Mouse (Mus musculus): ENCODE results near the gene Ap5m1.
"Not testable (repeated sequence)": the region's sequence is repeated elsewhere in the genome, so short reads cannot be mapped to it uniquely, and the experiment has no call there.

Ap5m1 gene

DNA sequence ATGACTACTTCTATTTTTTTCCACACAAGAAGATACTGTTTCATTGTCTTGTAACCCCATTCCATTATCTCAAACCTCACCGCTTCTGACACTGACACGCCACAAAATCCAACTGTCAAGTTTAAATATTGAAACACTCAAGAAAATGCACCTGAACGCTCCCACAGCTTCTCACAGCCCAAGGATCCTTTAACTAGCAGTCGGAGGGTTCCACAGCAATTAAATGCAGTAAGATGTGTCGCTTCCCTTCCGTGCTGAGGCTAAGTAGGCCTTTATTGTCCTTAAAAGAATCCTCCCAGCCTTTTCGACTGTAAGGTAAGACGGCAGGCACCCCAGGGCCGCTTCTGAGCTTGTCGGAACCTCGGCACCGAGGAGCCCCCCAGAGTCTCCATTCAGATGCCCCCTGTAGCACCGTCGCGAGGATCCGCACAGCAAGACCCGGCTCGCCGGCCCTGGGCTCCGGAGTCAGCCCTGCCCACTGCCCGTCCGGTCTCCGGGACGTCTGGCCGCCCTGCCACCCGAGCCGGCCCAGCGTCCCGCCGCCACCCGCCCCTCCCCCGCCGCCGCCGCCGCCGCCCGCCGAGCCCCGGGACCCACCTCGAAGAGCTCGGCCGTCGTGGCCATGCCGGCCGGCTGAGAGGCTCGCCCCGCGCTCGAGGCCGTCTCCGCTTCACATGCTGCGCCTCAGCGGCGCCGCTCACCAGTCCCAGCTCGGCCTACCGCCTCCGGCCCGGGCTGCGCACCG, at the start of gene Ap5m1:
Gene Ap5m1 (plus strand): TSS at position 569 of the 745 bp plus-strand sequence.
- DNase-seq (ENCODE audit: extremely low spot score, low spot score): no peak

DNA sequence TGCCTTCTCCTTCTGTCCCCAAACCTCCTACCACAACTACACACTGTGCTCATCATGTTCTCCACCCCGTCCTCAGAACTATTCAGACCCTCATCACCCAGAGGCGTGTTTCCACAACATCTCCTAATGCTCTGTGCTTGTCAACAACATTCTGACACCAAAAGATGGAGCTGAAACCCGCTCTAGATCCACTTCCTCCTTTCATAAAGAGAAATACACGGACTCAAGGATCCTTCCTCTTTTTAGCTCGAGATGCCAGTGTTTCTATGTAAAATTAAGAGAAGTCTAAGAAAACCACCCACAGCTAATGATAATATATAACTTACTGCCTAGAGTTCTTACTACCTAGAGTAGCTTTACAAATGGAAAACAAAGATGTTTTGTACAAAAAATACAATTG, 46.1 kb upstream of the Ap5m1 start:
- no peak for DNase-seq (ENCODE audit: extremely low spot score, low spot score)

- no peak for DNase-seq (ENCODE audit: extremely low spot score, low spot score)
These were observed 38.7 kb upstream of the Ap5m1 start for GRCm38 (mm10) chr14:49027040-49027778.

GRCm38 (mm10) chr14:49027779-49028368, 38.0 kb upstream of the Ap5m1 start:
- DNase-seq (ENCODE audit: extremely low spot score, low spot score): no peak

GRCm38 (mm10) chr14:49028991-49029390, 36.9 kb upstream of the Ap5m1 start:
- DNase-seq (ENCODE audit: extremely low spot score, low spot score): no peak

- DNase-seq (ENCODE audit: extremely low spot score, low spot score): no peak
These were observed 20.3 kb upstream of the Ap5m1 start for GRCm38 (mm10) chr14:49045610-49046009.

GRCm38 (mm10) chr14:49049492-49049891, 16.4 kb upstream of the Ap5m1 start:
- no peak for DNase-seq (ENCODE audit: extremely low spot score, low spot score)

DNA sequence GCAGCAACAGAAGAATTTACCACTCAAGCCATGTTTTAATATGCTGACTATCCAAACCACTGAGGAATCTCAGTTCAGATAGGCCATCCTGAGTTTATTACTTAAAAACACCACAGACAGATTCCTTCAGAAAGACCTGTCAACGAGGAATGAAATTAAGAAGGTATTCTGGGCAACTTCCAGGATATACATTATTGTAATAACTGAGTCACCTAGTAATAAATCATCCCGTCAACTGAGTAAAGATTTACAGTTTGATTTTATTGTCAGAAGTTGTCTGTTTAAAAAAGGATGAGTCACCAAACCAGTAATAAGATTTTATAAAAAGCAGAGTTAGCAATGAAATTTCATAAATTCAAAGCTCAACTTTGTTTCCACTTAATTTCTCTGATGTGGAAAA, 2.1 kb upstream of the Ap5m1 start:
- no peak for DNase-seq (ENCODE audit: extremely low spot score, low spot score)

DNA sequence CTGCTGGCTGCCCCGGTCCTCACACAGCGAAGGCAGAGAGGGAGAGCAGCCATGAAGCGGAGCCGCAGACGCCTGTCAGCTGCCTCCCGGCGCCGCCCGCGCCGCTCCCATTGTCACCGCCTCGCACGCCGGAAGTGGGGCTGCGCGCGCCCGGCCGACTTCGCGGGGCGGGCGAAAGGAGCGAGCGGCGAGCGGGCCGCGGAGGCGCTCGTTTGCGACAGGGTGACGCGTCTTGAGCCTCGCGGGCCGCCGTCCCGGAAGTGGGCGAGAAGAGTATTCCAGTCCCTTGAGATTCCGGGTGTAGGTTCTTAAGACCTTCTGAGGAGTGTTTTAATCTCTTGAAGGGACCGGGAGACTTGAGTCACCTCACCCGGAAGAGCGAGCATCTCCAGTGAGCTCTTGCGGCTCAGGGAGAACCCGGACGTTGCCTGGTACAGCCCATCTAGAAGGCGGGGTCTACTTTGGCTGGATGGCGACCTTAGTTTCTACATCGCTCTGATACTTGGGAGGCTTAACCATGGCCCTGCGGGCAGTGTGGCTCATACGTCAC, 452 bp downstream of the Ap5m1 start, which contains the start of gene Exoc5:
Gene Exoc5 (minus strand): TSS at position 380 of the 550 bp plus-strand sequence.
- peak; percentile 96 for DNase-seq (ENCODE audit: extremely low spot score, low spot score)

DNA sequence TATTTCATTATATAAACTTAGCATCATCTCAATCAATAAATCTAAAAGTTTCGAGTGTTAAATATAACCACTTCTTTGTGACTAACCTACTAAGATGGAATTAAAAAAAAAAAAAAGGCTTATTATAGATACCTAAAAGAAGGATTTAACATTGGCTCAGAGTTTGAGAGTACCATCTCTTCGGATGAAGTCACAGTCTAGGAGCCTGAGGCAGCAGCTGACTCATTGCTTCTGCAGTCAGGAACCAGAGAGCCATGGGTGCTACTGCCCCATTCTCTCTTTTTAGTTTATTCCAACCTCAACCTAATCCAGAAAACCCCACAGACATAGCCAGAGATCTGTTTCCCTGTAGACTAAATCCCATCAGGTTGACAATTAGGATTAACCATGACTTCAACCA, 6.9 kb downstream of the Ap5m1 start:
- DNase-seq (ENCODE audit: extremely low spot score, low spot score): no peak

DNA sequence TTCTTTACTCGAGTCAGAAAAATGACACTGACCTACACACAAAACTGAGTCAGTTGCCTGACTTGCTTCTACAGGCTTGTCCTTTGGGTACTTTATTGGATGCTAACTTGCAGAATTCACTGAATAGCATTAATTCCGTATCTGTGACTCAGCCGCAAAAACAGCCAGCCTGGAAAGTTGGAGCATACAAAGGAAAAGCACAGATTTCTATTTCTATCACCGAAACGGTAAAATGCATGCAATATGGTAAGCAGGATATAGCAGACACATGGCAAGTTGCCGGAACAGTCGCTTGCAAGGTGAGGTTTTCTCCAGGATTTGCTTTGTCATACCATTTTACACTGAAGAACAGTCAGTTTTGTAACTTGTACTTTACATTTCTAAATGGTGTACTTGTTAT, 8.0 kb downstream of the Ap5m1 start:
- no peak for DNase-seq (ENCODE audit: extremely low spot score, low spot score)

DNA sequence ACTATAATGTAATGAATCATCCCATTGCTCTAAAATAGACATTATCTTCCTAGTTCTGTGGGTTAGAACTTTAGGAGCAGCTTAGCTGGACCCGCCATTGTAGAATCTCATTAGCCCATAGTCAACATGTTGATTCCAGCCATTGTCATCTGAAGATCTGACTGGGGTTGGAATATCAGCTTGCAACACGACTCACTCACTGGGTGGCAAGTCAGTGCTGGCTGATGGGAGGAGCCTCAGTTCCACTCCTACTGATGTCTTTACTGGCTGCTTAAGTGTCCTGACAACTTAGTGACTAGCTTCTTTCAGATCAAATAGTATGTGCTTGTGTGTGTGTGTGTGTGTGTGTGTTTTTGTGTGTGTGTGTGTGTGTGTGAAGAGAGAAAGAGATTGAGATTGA, 8.5 kb downstream of the Ap5m1 start:
- no peak for DNase-seq (ENCODE audit: extremely low spot score, low spot score)

DNA sequence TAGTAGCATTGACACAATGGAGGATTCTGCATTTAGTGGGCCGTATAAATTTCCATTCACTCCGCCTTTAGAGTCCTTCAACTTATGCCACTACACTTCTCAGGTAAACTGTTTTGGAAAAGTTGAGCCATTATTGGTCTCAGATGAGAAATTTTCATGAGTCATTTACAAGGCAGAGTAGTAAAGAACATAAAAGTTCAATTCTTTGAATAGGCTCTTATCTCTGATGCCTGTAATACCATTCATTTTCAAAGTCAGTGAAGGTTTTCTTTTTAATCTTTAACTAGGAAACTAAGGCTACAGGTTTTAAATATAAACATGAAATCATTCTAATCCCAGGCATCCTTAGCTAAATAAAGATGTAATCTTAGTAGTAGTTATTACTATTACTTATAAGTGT, 12.9 kb downstream of the Ap5m1 start:
- DNase-seq (ENCODE audit: extremely low spot score, low spot score): no peak

- DNase-seq (ENCODE audit: extremely low spot score, low spot score): no peak
These were observed 20.6 kb downstream of the Ap5m1 start for GRCm38 (mm10) chr14:49086522-49086921.

- no peak for DNase-seq (ENCODE audit: extremely low spot score, low spot score)
These were observed 22.5 kb downstream of the Ap5m1 start for GRCm38 (mm10) chr14:49088155-49089048.

- no peak for DNase-seq (ENCODE audit: extremely low spot score, low spot score)
These were observed 23.7 kb downstream of the Ap5m1 start for GRCm38 (mm10) chr14:49089461-49090058.

GRCm38 (mm10) chr14:49090102-49090501, 24.2 kb downstream of the Ap5m1 start:
- no peak for DNase-seq (ENCODE audit: extremely low spot score, low spot score)

GRCm38 (mm10) chr14:49091277-49091676, 25.4 kb downstream of the Ap5m1 start:
- no peak for DNase-seq (ENCODE audit: extremely low spot score, low spot score)

DNA sequence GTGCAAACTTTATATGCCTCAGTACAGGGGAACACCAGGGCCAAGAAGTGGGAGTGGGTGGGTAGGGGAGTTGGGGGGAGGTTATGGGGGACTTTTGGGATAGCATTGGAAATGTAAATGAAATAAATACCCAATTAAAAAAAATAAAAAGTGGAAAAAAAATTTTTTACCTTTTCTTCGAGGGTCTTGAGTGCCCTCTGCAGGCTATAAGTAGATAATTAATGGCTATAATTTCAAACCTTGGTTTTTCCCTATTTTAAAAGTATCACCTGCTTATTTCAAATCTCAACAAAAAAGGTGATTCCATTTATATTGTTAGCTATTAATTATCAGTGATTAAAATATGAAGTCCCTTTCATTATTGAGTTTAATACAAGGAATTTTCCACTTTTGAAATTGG, 25.9 kb downstream of the Ap5m1 start:
- not testable (repeated sequence) for DNase-seq (ENCODE audit: extremely low spot score, low spot score)

DNA sequence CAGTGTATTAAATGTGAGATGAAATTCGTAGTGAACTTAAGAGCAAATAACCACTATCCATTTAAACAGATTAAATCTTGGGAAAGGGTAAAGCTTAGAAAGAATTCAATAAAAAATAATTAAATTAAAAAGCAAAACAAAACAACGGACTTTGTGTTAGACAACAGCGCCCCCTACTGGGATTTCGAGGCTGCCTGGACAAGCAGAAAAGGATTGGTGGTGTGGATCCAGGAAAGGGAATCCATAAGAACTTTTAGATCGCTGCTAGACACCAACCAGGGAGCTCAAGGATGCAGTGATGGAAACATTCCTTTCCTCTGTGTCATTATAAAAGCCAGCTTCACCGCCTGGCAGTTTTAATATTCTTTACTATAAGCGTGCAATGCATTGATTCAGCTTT, 52.5 kb downstream of the Ap5m1 start:
- DNase-seq (ENCODE audit: extremely low spot score, low spot score): peak; percentile 62

DNA sequence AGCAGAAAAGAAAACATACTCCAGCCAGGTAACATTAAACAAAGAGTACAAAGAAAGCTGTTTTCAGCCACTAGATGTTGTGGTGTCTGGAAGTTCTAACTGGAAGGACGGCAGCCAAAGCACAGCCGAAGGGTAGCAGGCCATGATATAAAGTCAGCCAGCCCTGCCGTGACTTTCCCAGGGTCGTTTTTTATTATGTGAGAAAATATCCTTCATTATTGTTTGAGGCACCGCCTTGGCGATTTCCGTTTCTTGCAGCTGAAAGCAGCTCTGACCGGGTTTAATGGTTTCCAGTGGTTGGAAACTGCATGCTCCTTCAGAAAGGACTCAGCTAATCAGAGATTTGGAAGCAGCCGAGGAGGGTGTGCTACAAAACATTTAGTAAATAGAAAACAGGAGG, 55.8 kb downstream of the Ap5m1 start:
- no peak for DNase-seq (ENCODE audit: extremely low spot score, low spot score)

Data from neural tube, embryonic 10.5 days (tissue).